Mouse (Mus musculus) forebrain, embryonic 16.5 days (tissue): ENCODE data around the gene Ckm. TPM values are rescaled to one million over a fixed set of nuclear protein-coding genes. Genes with fewer than 3 reads are reported as not detected.
A peak's percentile ranks its signal among the peaks of the same experiment; 100 is the strongest.

Source experiments
- ATAC-seq: fragments of 200-750 bp; cut with Nextera tagmentation; 2 replicates; pipeline ENCODE4 v1.8.0; 2017; ENCODE audit warnings: mild to moderate bottlenecking, moderate library complexity
- H3K27ac ChIP-seq: fragments of 300-500 bp; sonication (generic); 2 replicates; pipeline ENCODE4 v1.5.1; 2014; ENCODE audit warnings: low read length, control low read depth
- H3K27me3 ChIP-seq: fragments of 300-500 bp; sonication (generic); replicated peaks from 2 replicates; pipeline ENCODE4 v1.6.1; 2014; ENCODE audit warnings: low read length; ENCODE audit not compliant: control insufficient read depth, insufficient read depth
- H3K36me3 ChIP-seq: fragments of 300-500 bp; sonication (generic); 2 replicates; pipeline ENCODE4 v1.6.1; 2014; ENCODE audit not compliant: control insufficient read depth, insufficient read depth
- H3K4me1 ChIP-seq: fragments of 300-500 bp; sonication (generic); replicated peaks from 2 replicates; pipeline ENCODE4 v1.6.1; 2014; ENCODE audit warnings: low read length; ENCODE audit not compliant: control insufficient read depth, insufficient read depth
- H3K4me2 ChIP-seq: fragments of 300-500 bp; sonication (generic); 2 replicates; pipeline ENCODE4 v1.6.1; 2014; ENCODE audit warnings: mild to moderate bottlenecking, low read length, control low read depth
- H3K4me3 ChIP-seq: fragments of 300-500 bp; sonication (generic); replicated peaks from 2 replicates; pipeline ENCODE4 v1.5.1; 2014; ENCODE audit warnings: mild to moderate bottlenecking, low read length, control low read depth
- H3K9ac ChIP-seq: fragments of 300-500 bp; sonication (generic); replicated peaks from 2 replicates; pipeline ENCODE4 v1.6.1; 2014; ENCODE audit warnings: low read depth, low read length, control low read depth
- H3K9me3 ChIP-seq: fragments of 300-500 bp; sonication (generic); 2 replicates; pipeline ENCODE4 v1.6.1; 2016; ENCODE audit warnings: low read length; ENCODE audit not compliant: control insufficient read depth
- WGBS: fragments of 180-500 bp; shearing (Covaris S2); extraction: QIAGEN DNeasy Blood & Tissue Kit; methylation state at CpG from one replicate; pipeline ENCODE4 v1.1.7; 2014; 5-methylcytosine and 5-hydroxymethylcytosine counted together
- polyA plus RNA-seq: library from polyadenylated mRNA; unstranded; fragments of >200 nt; fragmentation: Nextera tagmentation; extraction: Ambion mirVana; gene quantifications from 2 replicates; pipeline ENCODE4 v1.2.1, GENCODE M21; 2015

Gene Ckm
- polyA plus RNA-seq, 1 experiment from 2014 or later = 0.22 TPM

- 83% methylated on average over 8 of the region's 8 CpGs for WGBS
- Histone ChIP-seq H3K27me3 (no peaks in the 10 kb centered on the region), H3K9ac (no peak overlapping the region), H3K4me3 (no peak overlapping the region), H3K4me1 (peaks cover 7% of the 10 kb centered on the region), H3K27ac (no peak overlapping the region), H3K4me2 (no peak overlapping the region), H3K36me3 (no peaks in the 10 kb centered on the region), H3K9me3 (no peaks in the 10 kb centered on the region)
- ATAC-seq = no peak
Measured at GRCm38 (mm10) chr7:19378049-19378448, 26.5 kb upstream of the Ckm start.

GRCm38 (mm10) chr7:19381377-19382165 lies 23.0 kb upstream of the Ckm start, which contains the start of gene Ercc2:
Gene Ercc2, plus strand, starts transcription at chr7:19382010.
- Histone ChIP-seq H3K4me2 (peak within 1 kb of the TSS; percentile 87), H3K9me3 (no peaks in the 10 kb centered on the region), H3K4me3 (peak within 1 kb of the TSS; percentile 95), H3K4me1 (peaks cover 17% of the 10 kb centered on the region), H3K27me3 (no peaks in the 10 kb centered on the region), H3K27ac (peak within 1 kb of the TSS; percentile 53), H3K36me3 (0 out of 2 replicates have a peak, but pooled peaks cover 10% of the 10 kb centered on the region), H3K9ac (peak within 1 kb of the TSS; percentile 84)
- peak; percentile 97 for ATAC-seq
- 7% methylated on average over 46 of the region's 48 CpGs for WGBS

DNA sequence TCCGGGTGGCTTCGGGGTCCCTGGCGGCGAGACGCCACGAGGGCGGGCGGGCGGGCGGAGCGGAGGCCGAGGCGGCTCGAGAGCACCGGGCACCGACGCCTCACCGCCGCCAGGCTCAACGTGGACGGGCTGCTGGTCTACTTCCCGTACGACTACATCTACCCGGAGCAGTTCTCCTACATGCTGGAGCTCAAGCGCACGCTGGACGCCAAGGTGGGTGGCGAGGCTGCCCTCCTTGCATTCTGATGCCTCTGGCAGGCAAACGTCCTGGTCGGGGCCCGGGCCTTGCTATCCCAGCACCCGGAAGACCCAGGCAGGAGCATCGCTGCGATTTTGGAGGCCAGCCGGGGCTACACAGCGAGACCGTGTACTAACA lies 22.4 kb upstream of the Ckm start:
- H3K9ac ChIP-seq = peak overlapping the region; percentile 84
- ATAC-seq = peak; percentile 45
- peaks cover 17% of the 10 kb centered on the region for H3K4me1 ChIP-seq

DNA sequence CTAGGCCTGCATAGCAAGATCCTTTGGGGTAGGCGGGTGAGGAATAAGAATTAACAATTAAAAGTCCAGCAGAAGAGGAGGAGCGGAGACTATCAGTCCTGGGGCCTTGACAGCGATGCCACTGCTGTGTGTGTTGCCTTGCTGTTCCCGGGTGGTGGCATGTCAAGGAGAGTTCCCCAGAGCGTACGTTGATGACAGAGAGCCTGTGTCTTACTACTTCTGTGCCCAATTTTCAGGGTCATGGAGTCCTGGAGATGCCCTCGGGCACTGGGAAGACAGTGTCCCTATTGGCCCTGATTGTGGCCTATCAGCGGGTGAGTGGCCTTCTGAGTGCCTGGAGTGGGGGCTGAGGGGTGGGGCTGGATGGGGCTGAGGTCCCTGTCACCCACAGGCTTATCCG lies 20.9 kb upstream of the Ckm start:
- Histone ChIP-seq H3K27me3 (no peaks in the 10 kb centered on the region), H3K4me2 (peak overlapping the region; percentile 87), H3K36me3 (peaks cover 21% of the 10 kb centered on the region), H3K4me3 (no peak overlapping the region), H3K4me1 (peaks cover 17% of the 10 kb centered on the region), H3K9me3 (no peaks in the 10 kb centered on the region), H3K27ac (no peak overlapping the region), H3K9ac (no peak overlapping the region)
- 89% methylated on average over 9 of the region's 9 CpGs for WGBS
- no peak for ATAC-seq

More for the DNA sequence above, 22.4 kb upstream of the Ckm start:
- 0% methylated on average over 32 of the region's 37 CpGs for WGBS
- Histone ChIP-seq H3K4me3 (peak overlapping the region; percentile 95), H3K4me2 (peak overlapping the region; percentile 87), H3K9me3 (no peaks in the 10 kb centered on the region), H3K27me3 (no peaks in the 10 kb centered on the region), H3K36me3 (peaks cover 15% of the 10 kb centered on the region; the same call in 1 of the 2 replicates), H3K27ac (peak overlapping the region; percentile 53)

DNA sequence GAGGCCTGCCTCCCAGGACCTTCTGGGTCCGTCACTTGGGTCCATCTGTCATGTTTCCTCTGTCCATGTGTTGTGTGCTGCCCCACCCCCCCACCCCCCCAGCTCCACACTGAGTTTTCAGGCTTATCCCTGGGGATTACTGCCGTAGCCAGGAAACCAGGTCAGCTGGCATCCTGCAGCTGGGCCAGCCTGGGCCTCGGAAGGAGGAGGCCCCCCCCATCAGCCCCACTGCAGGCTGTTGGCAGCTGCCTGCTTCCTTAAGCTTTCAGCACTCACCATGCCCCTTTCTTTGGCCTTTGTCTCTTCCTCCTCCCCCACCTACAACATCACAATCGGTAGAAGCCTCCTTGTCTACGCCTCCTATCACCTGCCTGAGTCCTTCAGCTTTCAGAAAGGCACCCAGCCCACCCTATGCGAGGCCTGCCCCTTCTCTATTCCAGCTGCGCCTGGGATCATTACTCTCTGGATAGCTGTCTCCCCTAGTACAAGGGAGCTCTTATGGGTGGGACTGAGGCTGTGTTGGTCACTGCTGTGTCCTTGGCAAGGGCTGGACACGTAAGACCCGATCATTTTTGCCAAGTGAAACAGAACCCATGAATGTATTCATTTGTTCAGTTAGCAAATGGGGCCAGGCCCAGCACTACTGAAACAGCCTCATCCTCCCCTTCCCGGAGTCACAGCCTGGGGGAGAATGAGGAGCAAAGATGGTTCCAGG lies 15.7 kb upstream of the Ckm start:
- peaks cover 56% of the 10 kb centered on the region for H3K36me3 ChIP-seq
- H3K27me3 ChIP-seq = no peaks in the 10 kb centered on the region
- WGBS = 65% methylated on average over 10 of the region's 10 CpGs
- no peak overlapping the region for H3K4me3 ChIP-seq
- H3K4me1 ChIP-seq = peaks cover 3% of the 10 kb centered on the region; the same call in 1 of the 2 replicates
- H3K9ac ChIP-seq = no peak overlapping the region
- H3K9me3 ChIP-seq = no peaks in the 10 kb centered on the region
- no peak overlapping the region for H3K27ac ChIP-seq
- no peak for ATAC-seq
- no peak overlapping the region for H3K4me2 ChIP-seq

DNA sequence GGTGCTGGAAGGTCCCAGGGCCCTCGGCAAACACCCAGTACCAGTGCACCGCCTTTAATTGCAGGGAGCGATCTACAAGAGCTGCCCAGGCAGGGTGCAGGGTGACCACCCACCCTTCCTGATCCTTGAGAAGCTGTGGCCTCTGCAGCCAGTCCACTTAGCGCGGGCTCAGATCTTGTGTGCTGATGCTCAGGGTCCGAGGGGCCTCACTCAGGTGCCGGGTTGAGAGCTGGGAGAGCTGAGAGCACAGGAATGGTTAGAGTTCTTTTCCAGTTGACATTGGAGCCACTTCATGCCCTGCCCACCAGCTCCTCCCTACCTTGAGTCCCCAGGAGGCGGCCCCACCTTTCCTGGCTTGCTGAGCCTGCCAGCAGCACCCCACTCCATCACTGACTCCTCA lies 10.1 kb upstream of the Ckm start:
- ATAC-seq = no peak
- no peaks in the 10 kb centered on the region for H3K27me3 ChIP-seq
- peaks cover 3% of the 10 kb centered on the region for H3K4me1 ChIP-seq
- no peaks in the 10 kb centered on the region for H3K9me3 ChIP-seq
- H3K36me3 ChIP-seq = peaks cover 39% of the 10 kb centered on the region
- no peak overlapping the region for H3K9ac ChIP-seq
- no peak overlapping the region for H3K27ac ChIP-seq
- no peak overlapping the region for H3K4me3 ChIP-seq
- H3K4me2 ChIP-seq = no peak overlapping the region
- 85% methylated on average over 8 of the region's 8 CpGs for WGBS

DNA sequence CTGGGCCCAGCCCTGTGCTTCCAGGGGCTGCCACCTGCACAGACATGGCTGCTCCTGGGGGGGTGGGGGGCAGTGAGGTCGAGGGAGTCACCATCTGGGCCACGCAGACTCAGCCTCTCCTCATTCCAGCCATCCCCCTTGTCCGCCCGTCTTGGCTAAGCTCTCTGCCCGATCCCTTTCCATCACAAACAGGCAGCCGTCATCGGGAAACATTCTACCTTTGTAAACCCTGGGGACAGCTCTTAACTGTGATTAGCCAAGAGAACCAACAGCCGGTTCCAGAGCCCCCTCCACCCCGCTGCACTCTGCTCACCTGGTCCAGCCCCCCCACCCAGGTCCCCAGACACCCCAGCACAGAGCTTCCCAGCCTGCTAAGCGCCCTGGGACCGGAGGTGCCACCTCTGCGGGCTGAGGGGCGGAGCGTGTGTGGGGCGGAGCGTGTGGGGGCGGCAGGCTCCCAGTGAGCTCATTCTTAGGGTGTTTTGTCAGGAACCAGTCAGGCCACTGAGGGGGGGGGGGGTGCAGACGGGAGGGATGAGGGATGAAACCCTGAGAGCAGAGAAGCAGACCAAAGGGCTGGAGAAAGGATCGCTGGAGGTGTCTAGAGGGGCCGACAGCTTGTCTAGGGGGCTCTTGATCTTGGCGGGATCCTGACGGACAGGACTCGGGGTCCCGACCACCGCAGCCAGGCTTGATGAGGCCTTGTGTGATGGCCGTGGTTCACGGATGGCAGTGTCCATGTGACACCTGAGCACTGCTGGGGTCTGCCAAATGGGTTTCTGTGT lies 4.9 kb upstream of the Ckm start:
- WGBS = 3% methylated on average over 27 of the region's 27 CpGs
- peak overlapping the region; percentile 41; the same call in 1 of the 2 replicates for H3K9ac ChIP-seq
- H3K4me3 ChIP-seq = peak overlapping the region; percentile 29
- ATAC-seq = no peak
- peaks cover 14% of the 10 kb centered on the region for H3K4me1 ChIP-seq
- peaks cover 5% of the 10 kb centered on the region; the same call in 1 of the 2 replicates for H3K9me3 ChIP-seq
- peak overlapping the region; percentile 52 for H3K4me2 ChIP-seq
- peaks cover 24% of the 10 kb centered on the region for H3K27me3 ChIP-seq
- peaks cover 4% of the 10 kb centered on the region; the same call in 1 of the 2 replicates for H3K36me3 ChIP-seq
- H3K27ac ChIP-seq = no peak overlapping the region

GRCm38 (mm10) chr7:19400946-19401345 lies 3.6 kb upstream of the Ckm start:
- Histone ChIP-seq H3K9me3 (peaks cover 5% of the 10 kb centered on the region; the same call in 1 of the 2 replicates), H3K4me2 (no peak overlapping the region), H3K27ac (no peak overlapping the region), H3K4me1 (peaks cover 14% of the 10 kb centered on the region), H3K27me3 (peaks cover 29% of the 10 kb centered on the region), H3K36me3 (no peaks in the 10 kb centered on the region), H3K9ac (no peak overlapping the region), H3K4me3 (no peak overlapping the region)
- WGBS = 88% methylated on average over 4 of the region's 4 CpGs
- no peak for ATAC-seq
